Mouse (Mus musculus) CD4-positive naive resting alpha-beta T cell, adult 57 days (primary cell): ENCODE measurements around the gene Vwa5b1. TPM values are rescaled to one million over a fixed set of nuclear protein-coding genes. Genes with fewer than 3 reads are reported as not detected.

Experiments used
- total RNA-seq: library from RNA; stranded (reverse); gene quantifications from one replicate; pipeline ENCODE4 v1.2.4, GENCODE M21; 2023

The Vwa5b1 gene
- not detected for total RNA-seq

DNA sequence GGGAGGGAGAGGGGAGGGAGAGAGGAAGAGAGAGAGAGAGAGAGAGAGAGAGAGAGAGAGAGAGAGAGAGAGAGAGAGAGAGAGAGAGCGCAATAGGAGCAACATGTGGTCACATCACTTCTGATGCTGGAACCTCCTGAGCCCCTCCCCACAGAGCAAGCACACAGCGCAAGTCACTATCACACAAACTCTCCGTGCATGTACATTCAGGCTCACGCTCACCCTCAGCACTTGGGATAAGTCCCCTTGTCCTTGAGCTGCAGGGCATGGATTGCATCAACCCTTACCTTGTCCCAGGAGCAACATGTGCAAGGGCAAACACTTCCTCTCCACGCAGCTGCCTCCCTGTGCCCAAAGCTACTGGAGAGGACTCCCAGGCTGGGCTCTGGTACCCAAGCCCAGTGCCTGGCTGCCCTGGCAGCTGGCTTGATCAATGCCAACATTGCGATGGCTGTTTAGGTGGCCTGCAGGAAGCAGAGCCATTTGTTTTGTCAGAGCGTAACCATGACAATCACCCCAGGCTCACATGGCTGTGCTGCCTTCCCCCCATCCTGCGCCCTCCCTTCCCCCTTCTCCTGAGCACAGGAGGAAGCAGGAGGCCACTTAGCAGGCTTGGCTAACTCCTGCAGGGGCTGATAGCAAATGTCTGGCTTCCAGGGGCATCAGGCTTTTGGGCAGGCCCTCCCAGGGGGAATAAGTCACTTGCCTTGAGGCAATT is at the start of gene Vwa5b1:
Gene Vwa5b1 (minus strand): TSS at position 457 of the 718 bp plus-strand sequence.

Other genes starting within 250 kb of the Vwa5b1 start
- gene Fam43b, start 239.4 kb downstream of the Vwa5b1 start, total RNA-seq = not detected
- 29.9 TPM for gene Mul1, start 201.2 kb downstream of the Vwa5b1 start, total RNA-seq
- 0.95 TPM for gene Camk2n1, start 181.6 kb downstream of the Vwa5b1 start, total RNA-seq
- not detected for gene Pla2g2c, start 88.9 kb upstream of the Vwa5b1 start, total RNA-seq
- 0.18 TPM for gene Ubxn10, start 101.3 kb upstream of the Vwa5b1 start, total RNA-seq
- gene Pla2g2f, start 121.7 kb upstream of the Vwa5b1 start, total RNA-seq = not detected
- 0.71 TPM for gene Pla2g2d, start 139.9 kb upstream of the Vwa5b1 start, total RNA-seq
- 1.8 TPM for gene Pla2g5, start 227.6 kb upstream of the Vwa5b1 start, total RNA-seq
- gene Gm13030, start 238.1 kb upstream of the Vwa5b1 start, total RNA-seq = not detected
- gene Pla2g2e, start 242.1 kb upstream of the Vwa5b1 start, total RNA-seq = 0.80 TPM